Mouse (Mus musculus): ENCODE measurements around the gene Nhsl2. TPM values are rescaled to one million over a fixed set of nuclear protein-coding genes. Genes with fewer than 3 reads are reported as not detected.

Gene Nhsl2
- polyA plus RNA-seq, 1 experiment from 2014 or later, result 1.1 TPM

GRCm38 (mm10) chrX:101943743-101944142 is 94.6 kb downstream of the Nhsl2 start:
- Histone ChIP-seq H3K27ac (ENCODE audit: low read depth) (no peak overlapping the region), H3K27me3 (ENCODE audit: insufficient read depth, low read length) (no peaks in the 10 kb centered on the region)

GRCm38 (mm10) chrX:101944761-101945330 is 95.7 kb downstream of the Nhsl2 start:
- Histone ChIP-seq H3K9me3 (ENCODE audit: low read length) (no peaks in the 10 kb centered on the region), H3K27ac (ENCODE audit: low read depth) (no peak overlapping the region), H3K27me3 (ENCODE audit: insufficient read depth, low read length) (no peaks in the 10 kb centered on the region), H3K36me3 (replicated peaks; ENCODE audit: insufficient read depth, low read length) (no peaks in the 10 kb centered on the region), H3K9ac (replicated peaks) (no peak overlapping the region), H3K4me1 (ENCODE audit: insufficient read depth) (no peaks in the 10 kb centered on the region), H3K4me3 (ENCODE audit: low read depth, low read length) (no peak overlapping the region), H3K4me2 (ENCODE audit: low read depth, low read length) (no peak overlapping the region)
- DNase-seq, result no peak
- 84% methylated on average over 2 of the region's 2 CpGs for WGBS (ENCODE audit: insufficient replicate concordance)
- no peak for ATAC-seq
- TF ChIP-seq CTCF (IDR thresholded peaks at IDR 0.05; ENCODE audit: low read depth) (no peak), EP300 (IDR thresholded peaks at IDR 0.05; ENCODE audit: low read depth) (no peak)

More at GRCm38 (mm10) chrX:101943743-101944142, 94.6 kb downstream of the Nhsl2 start:
- DNase-seq (no peak), ATAC-seq (no peak)
- no peak overlapping the region for H3K9ac ChIP-seq (replicated peaks)
- no peaks in the 10 kb centered on the region for H3K36me3 ChIP-seq (replicated peaks; ENCODE audit: insufficient read depth, low read length)
- H3K9me3 ChIP-seq (ENCODE audit: low read length), result no peaks in the 10 kb centered on the region
- H3K4me2 ChIP-seq (ENCODE audit: low read depth, low read length), result no peak overlapping the region
- TF ChIP-seq CTCF (IDR thresholded peaks at IDR 0.05; ENCODE audit: low read depth) (no peak), EP300 (IDR thresholded peaks at IDR 0.05; ENCODE audit: low read depth) (no peak)
- H3K4me1 ChIP-seq (ENCODE audit: insufficient read depth), result no peaks in the 10 kb centered on the region
- 58% methylated on average over 2 of the region's 2 CpGs for WGBS (ENCODE audit: insufficient replicate concordance)
- no peak overlapping the region for H3K4me3 ChIP-seq (ENCODE audit: low read depth, low read length)

DNA sequence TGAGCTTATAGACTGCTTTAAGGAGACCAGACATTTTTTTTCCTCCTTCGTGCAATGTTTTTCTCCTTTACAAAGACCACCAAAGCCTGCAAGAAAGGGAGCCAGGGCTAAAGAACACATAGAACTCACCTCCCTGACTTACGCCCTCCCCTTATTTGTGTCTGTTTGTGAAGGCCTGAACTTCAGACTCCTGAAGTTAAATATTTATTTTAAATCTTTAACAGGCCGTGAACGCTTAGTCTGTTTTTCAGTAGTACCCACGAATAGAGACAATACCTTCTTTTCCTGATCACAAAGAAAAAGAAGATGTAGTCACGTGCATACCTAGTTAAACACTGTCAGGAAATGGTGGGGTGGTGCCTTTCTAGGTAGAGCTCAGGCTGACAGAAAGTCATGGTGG is 103.3 kb downstream of the Nhsl2 start:
- Histone ChIP-seq H3K4me1 (ENCODE audit: insufficient read depth) (no peaks in the 10 kb centered on the region), H3K9ac (replicated peaks) (no peak overlapping the region), H3K27ac (ENCODE audit: low read depth) (0 out of 2 replicates have a peak overlapping the region, but pooled peaks have one; percentile 51), H3K4me2 (ENCODE audit: low read depth, low read length) (no peak overlapping the region), H3K36me3 (replicated peaks; ENCODE audit: insufficient read depth, low read length) (no peaks in the 10 kb centered on the region), H3K27me3 (ENCODE audit: insufficient read depth, low read length) (peaks cover 4% of the 10 kb centered on the region; the same call in 1 of the 2 replicates), H3K4me3 (ENCODE audit: low read depth, low read length) (no peak overlapping the region), H3K9me3 (ENCODE audit: low read length) (no peaks in the 10 kb centered on the region)
- TF ChIP-seq CTCF (IDR thresholded peaks at IDR 0.05; ENCODE audit: low read depth) (no peak), EP300 (IDR thresholded peaks at IDR 0.05; ENCODE audit: low read depth) (no peak)
- 64% methylated on average over 6 of the region's 6 CpGs for WGBS (ENCODE audit: insufficient replicate concordance)
- DNase-seq (no peak), ATAC-seq (no peak)

GRCm38 (mm10) chrX:101953256-101953655 is 104.1 kb downstream of the Nhsl2 start:
- Histone ChIP-seq H3K36me3 (replicated peaks; ENCODE audit: insufficient read depth, low read length) (no peaks in the 10 kb centered on the region), H3K9ac (replicated peaks) (no peak overlapping the region), H3K27ac (ENCODE audit: low read depth) (peak overlapping the region; percentile 67), H3K9me3 (ENCODE audit: low read length) (no peaks in the 10 kb centered on the region), H3K4me3 (ENCODE audit: low read depth, low read length) (no peak overlapping the region), H3K4me2 (ENCODE audit: low read depth, low read length) (no peak overlapping the region), H3K27me3 (ENCODE audit: insufficient read depth, low read length) (peaks cover 4% of the 10 kb centered on the region; the same call in 1 of the 2 replicates), H3K4me1 (ENCODE audit: insufficient read depth) (no peaks in the 10 kb centered on the region)
- TF ChIP-seq EP300 (IDR thresholded peaks at IDR 0.05; ENCODE audit: low read depth) (no peak), CTCF (IDR thresholded peaks at IDR 0.05; ENCODE audit: low read depth) (no peak)
- DNase-seq (no peak), ATAC-seq (no peak)
- 86% methylated on average over 2 of the region's 2 CpGs for WGBS (ENCODE audit: insufficient replicate concordance)

- Histone ChIP-seq H3K9ac (replicated peaks) (no peak overlapping the region), H3K9me3 (ENCODE audit: low read length) (no peaks in the 10 kb centered on the region), H3K4me3 (ENCODE audit: low read depth, low read length) (0 out of 2 replicates have a peak overlapping the region, but pooled peaks have one; percentile 13), H3K27ac (ENCODE audit: low read depth) (peak overlapping the region; percentile 67), H3K4me1 (ENCODE audit: insufficient read depth) (no peaks in the 10 kb centered on the region), H3K27me3 (ENCODE audit: insufficient read depth, low read length) (peaks cover 4% of the 10 kb centered on the region; the same call in 1 of the 2 replicates), H3K36me3 (replicated peaks; ENCODE audit: insufficient read depth, low read length) (no peaks in the 10 kb centered on the region), H3K4me2 (ENCODE audit: low read depth, low read length) (peak overlapping the region; percentile 55)
- peak; percentile 85 for DNase-seq
- 23% methylated on average over 29 of the region's 30 CpGs for WGBS (ENCODE audit: insufficient replicate concordance)
- ATAC-seq, result peak; percentile 95
- TF ChIP-seq EP300 (IDR thresholded peaks at IDR 0.05; ENCODE audit: low read depth) (peak; percentile 32; the same call in 1 of the 2 replicates), CTCF (IDR thresholded peaks at IDR 0.05; ENCODE audit: low read depth) (peak; percentile 83)
Measured at GRCm38 (mm10) chrX:101953787-101954491, 104.8 kb downstream of the Nhsl2 start.

DNA sequence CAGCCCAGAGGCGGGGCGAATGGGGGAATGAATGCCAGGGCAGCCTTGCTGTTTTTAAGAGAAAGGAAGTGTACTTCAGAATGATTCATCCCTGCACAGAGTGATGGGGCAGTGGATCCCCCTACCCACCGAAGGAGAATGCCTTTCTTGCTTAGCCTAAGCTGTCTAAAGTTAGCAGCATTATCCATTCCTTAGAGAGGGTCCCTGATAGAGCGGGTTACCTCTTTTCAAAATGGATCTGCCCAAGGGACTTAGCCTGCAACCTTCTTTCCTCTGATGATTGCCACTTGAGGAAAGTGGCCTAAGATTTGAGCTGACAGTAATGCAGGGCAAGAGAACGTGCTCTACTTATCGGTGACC is 105.3 kb downstream of the Nhsl2 start:
- WGBS (ENCODE audit: insufficient replicate concordance), result 45% methylated on average over 6 of the region's 6 CpGs
- Histone ChIP-seq H3K27me3 (ENCODE audit: insufficient read depth, low read length) (peaks cover 4% of the 10 kb centered on the region; the same call in 1 of the 2 replicates), H3K4me1 (ENCODE audit: insufficient read depth) (no peaks in the 10 kb centered on the region), H3K9me3 (ENCODE audit: low read length) (no peaks in the 10 kb centered on the region), H3K4me3 (ENCODE audit: low read depth, low read length) (no peak overlapping the region), H3K36me3 (replicated peaks; ENCODE audit: insufficient read depth, low read length) (no peaks in the 10 kb centered on the region), H3K27ac (ENCODE audit: low read depth) (no peak overlapping the region), H3K4me2 (ENCODE audit: low read depth, low read length) (no peak overlapping the region), H3K9ac (replicated peaks) (no peak overlapping the region)
- no peak for TF ChIP-seq EP300 (IDR thresholded peaks at IDR 0.05; ENCODE audit: low read depth)
- no peak for TF ChIP-seq CTCF (IDR thresholded peaks at IDR 0.05; ENCODE audit: low read depth)
- DNase-seq (no peak), ATAC-seq (no peak)

Measured in liver, postnatal 0 days (tissue).